Mouse (Mus musculus) central nervous system, embryonic 18 days (tissue): ENCODE data around the gene Tmem114. TPM values are rescaled to one million over a fixed set of nuclear protein-coding genes. Genes with fewer than 3 reads are reported as not detected.

Source experiments
- polyA plus RNA-seq: library from polyadenylated mRNA; depleted of rRNA; stranded (reverse); fragments of >200 nt; gene quantifications from 2 replicates; pipeline ENCODE4 v1.2.3, GENCODE M21; 2012; rRNA removed

Tmem114 gene
- polyA plus RNA-seq = 0.52 and 0.88 TPM in 2 replicates

GRCm38 (mm10) chr16:8424971-8425330 lies at the start of gene Tmem114:
Gene Tmem114 (minus strand): TSS chr16:8425136.

GRCm38 (mm10) chr16:8470603-8471481 lies 45.9 kb upstream of the Tmem114 start, which contains the start of gene Mettl22:
Gene Mettl22 (plus strand): TSS chr16:8470788.

Other genes starting within 250 kb of the Tmem114 start
- gene Mettl22, start 45.7 kb upstream of the Tmem114 start, polyA plus RNA-seq = 82.1 and 84.4 TPM in 2 replicates
- 63.9 and 65.0 TPM in 2 replicates for gene Abat, start 88.3 kb upstream of the Tmem114 start, polyA plus RNA-seq
- 47.0 and 49.3 TPM in 2 replicates for gene Pmm2, start 212.5 kb upstream of the Tmem114 start, polyA plus RNA-seq
- gene Tmem186, start 212.6 kb upstream of the Tmem114 start, polyA plus RNA-seq = 21.1 and 22.4 TPM in 2 replicates
- gene Carhsp1, start 247.0 kb upstream of the Tmem114 start, polyA plus RNA-seq = 118 and 129 TPM in 2 replicates